In genomic region chr10:47517801-47518200, GRCm38 (mm10) we compare ENCODE assay signal across 15 mouse cellular contexts.
"Had no signal": no experiment of that assay in that cellular context is flagged by ENCODE, and none has a peak within 500 bp of the region (broad histone marks: within the 10 kb centered on the region; RNA-seq: fewer than 3 reads in every experiment).

No protein-coding gene starts in this region.

- H3K4me1 ChIP-seq: lung, embryonic 15.5 days; megakaryocyte, embryonic 14.5 days; midbrain, embryonic 13.5 days; midbrain, embryonic 15.5 days; neural tube, embryonic 12.5 days; stomach, embryonic 15.5 days had no signal

- H3K36me3 ChIP-seq: lung, embryonic 15.5 days; midbrain, embryonic 13.5 days; midbrain, embryonic 15.5 days; neural tube, embryonic 12.5 days; stomach, embryonic 15.5 days had no signal

- DNase-seq: liver, postnatal 0 days; lung, adult 2 months; lung, postnatal 14 days; lung, postnatal 36 days; right cerebral cortex, postnatal 14 days; thymus, adult 18-20 months; thymus, postnatal 14 days; thymus, postnatal 36 days had no signal

- H3K9ac ChIP-seq: liver, postnatal 0 days; lung, embryonic 15.5 days; midbrain, embryonic 13.5 days; midbrain, embryonic 15.5 days; neural tube, embryonic 12.5 days; stomach, embryonic 15.5 days had no signal

- H3K27ac ChIP-seq: lung, embryonic 15.5 days; macrophage; midbrain, embryonic 13.5 days; midbrain, embryonic 15.5 days; neural tube, embryonic 12.5 days; stomach, embryonic 15.5 days had no signal

- H3K9me3 ChIP-seq: lung, embryonic 15.5 days; megakaryocyte, embryonic 14.5 days; midbrain, embryonic 13.5 days; midbrain, embryonic 15.5 days; neural tube, embryonic 12.5 days; stomach, embryonic 15.5 days had no signal

- H3K4me3 ChIP-seq: lung, embryonic 15.5 days; megakaryocyte, embryonic 14.5 days; midbrain, embryonic 13.5 days; midbrain, embryonic 15.5 days; neural tube, embryonic 12.5 days; stomach, embryonic 15.5 days had no signal
